Mouse (Mus musculus) MEL (cell line): ENCODE results near the gene Tmeff1.

Experiments
- CTCF ChIP-seq, 3 experiments: IDR thresholded peaks in 2 of 3; conservative IDR thresholded peaks in 1 of 3; 2 replicates each; pipeline ENCODE4 v1.5.1; 2011 to 2012; ENCODE audit warnings: low read length in 3 of 3, low read depth in 2 of 3, mild to moderate bottlenecking in 2 of 3, improper control_type of control experiment in 1 of 3, inconsistent platforms in 1 of 3, mixed read lengths in 1 of 3, moderate library complexity in 1 of 3; ENCODE audit not compliant: control insufficient read depth in 1 of 3, insufficient read depth in 1 of 3, poor library complexity in 1 of 3, severe bottlenecking in 1 of 3
- NELFE ChIP-seq: IDR thresholded peaks from 2 replicates; pipeline ENCODE4 v1.6.1; 2011; ENCODE audit warnings: low read depth, low read length, improper control_type of control experiment
- POLR2A ChIP-seq, 2 experiments: IDR thresholded peaks; 2 replicates each; pipeline ENCODE4 v1.6.1; 2011 to 2012; ENCODE audit warnings: low read length in 2 of 2, mild to moderate bottlenecking in 2 of 2, control low read depth in 1 of 2, improper control_type of control experiment in 1 of 2, low read depth in 1 of 2, moderate library complexity in 1 of 2; ENCODE audit not compliant: control insufficient read depth in 1 of 2, insufficient read depth in 1 of 2, poor library complexity in 1 of 2

GRCm38 (mm10) chr4:48536275-48536674 lies 48.7 kb upstream of the Tmeff1 start:
- TF ChIP-seq POLR2A (IDR thresholded peaks at IDR 0.05; ENCODE audit: control insufficient read depth in 1 of 2, insufficient read depth in 1 of 2, low read depth in 1 of 2, low read length in 2 of 2, poor library complexity in 1 of 2) (no peak), NELFE (no peak), CTCF (IDR thresholded peaks at IDR 0.05 in 2 of 3, conservative IDR thresholded peaks at IDR 0.05 in 1 of 3; ENCODE audit: control insufficient read depth in 1 of 3, insufficient read depth in 1 of 3, low read depth in 2 of 3, low read length in 3 of 3, poor library complexity in 1 of 3, severe bottlenecking in 1 of 3) (no peak)
